Mouse (Mus musculus) heart, postnatal 0 days (tissue): Measurements from ENCODE around the gene Slc35c2.

ENCODE experiments used
- CTCF ChIP-seq: IDR thresholded peaks from 2 replicates; pipeline ENCODE4 v1.5.1; 2016; ENCODE audit warnings: antibody characterized with exemption, control low read depth, low read depth
- EP300 ChIP-seq: IDR thresholded peaks from 2 replicates; pipeline ENCODE4 v1.6.1; 2016; ENCODE audit warnings: antibody characterized with exemption, low read depth

- TF ChIP-seq CTCF (no peak), EP300 (no peak)
These were observed 16.3 kb downstream of the Slc35c2 start for GRCm38 (mm10) chr2:165271326-165271725.
